Mouse (Mus musculus) erythroblast, embryonic 14.5 days (primary cell): ENCODE measurements around the gene Ntm.

Source experiments
- GATA1 ChIP-seq: IDR thresholded peaks from 2 replicates; pipeline ENCODE4 v1.6.1; 2012; ENCODE audit warnings: low read length, inconsistent platforms, mixed read lengths
- TAL1 ChIP-seq: IDR thresholded peaks from 3 replicates; pipeline ENCODE4 v1.6.1; 2012; ENCODE audit warnings: low read length, inconsistent platforms, mixed read lengths

- TF ChIP-seq GATA1 = no peak
- no peak for TF ChIP-seq TAL1
These were observed 605.1 kb downstream of the Ntm start for GRCm38 (mm10) chr9:29357796-29358195.
